Mouse (Mus musculus) lung, postnatal 14 days (tissue): Measurements from ENCODE around the gene Gstt4.
"Not testable (repeated sequence)": the region's sequence is repeated elsewhere in the genome, so short reads cannot be mapped to it uniquely, and the experiment has no call there.

ENCODE experiments used
- DNase-seq: peaks from one replicate; pipeline ENCODE4 v3.0.0; 2021

Gene Gstt4

GRCm38 (mm10) chr10:75789081-75789735 is 33.1 kb downstream of the Gstt4 start:
- no peak for DNase-seq

DNA sequence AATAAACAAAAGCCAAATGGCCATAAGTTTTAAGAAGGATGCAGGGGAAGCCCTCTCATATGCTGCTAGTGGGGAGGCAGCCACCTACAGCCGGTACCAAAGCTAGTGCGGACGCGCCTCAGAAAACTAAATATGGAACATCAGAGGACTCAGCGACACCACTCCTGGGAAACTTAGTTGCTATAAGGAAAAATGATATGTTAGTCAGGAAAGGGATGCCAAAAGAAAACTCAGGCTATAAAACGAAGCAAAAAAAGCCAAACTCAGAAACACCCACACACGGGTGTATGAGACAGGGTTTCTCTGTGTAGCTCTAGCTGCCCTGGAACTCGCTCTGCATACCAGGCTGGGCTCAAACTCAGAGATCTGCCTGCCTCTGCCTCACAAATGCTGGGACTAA is 34.1 kb downstream of the Gstt4 start:
- no peak for DNase-seq

DNA sequence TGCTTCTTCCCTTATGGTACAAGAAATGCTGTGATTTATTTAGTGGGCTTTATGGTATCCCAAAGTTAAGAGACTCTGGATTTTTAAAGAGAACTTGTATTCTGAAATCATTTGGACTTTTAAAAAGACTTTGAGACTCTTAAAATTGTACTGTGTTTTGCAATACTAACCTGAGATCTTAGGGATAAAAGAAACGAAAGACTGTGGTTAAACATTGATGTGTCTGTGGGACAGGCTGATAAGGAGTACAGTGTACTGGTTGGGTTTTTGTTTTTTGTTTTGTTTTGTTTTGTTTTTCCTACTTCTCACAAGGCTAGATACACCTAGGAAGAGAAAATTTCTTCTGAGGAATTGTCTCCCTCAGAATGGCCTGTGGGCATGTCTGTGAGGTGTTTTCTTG is 36.9 kb downstream of the Gstt4 start:
- DNase-seq: no peak

GRCm38 (mm10) chr10:75780769-75781578 is 41.4 kb downstream of the Gstt4 start, which contains the start of the genes Gm20441 and Gstt3:
Gene Gm20441 (minus strand): TSS chr10:75780954.
Gene Gstt3 (minus strand): TSS chr10:75781414.
- DNase-seq: peak; percentile 68

DNA sequence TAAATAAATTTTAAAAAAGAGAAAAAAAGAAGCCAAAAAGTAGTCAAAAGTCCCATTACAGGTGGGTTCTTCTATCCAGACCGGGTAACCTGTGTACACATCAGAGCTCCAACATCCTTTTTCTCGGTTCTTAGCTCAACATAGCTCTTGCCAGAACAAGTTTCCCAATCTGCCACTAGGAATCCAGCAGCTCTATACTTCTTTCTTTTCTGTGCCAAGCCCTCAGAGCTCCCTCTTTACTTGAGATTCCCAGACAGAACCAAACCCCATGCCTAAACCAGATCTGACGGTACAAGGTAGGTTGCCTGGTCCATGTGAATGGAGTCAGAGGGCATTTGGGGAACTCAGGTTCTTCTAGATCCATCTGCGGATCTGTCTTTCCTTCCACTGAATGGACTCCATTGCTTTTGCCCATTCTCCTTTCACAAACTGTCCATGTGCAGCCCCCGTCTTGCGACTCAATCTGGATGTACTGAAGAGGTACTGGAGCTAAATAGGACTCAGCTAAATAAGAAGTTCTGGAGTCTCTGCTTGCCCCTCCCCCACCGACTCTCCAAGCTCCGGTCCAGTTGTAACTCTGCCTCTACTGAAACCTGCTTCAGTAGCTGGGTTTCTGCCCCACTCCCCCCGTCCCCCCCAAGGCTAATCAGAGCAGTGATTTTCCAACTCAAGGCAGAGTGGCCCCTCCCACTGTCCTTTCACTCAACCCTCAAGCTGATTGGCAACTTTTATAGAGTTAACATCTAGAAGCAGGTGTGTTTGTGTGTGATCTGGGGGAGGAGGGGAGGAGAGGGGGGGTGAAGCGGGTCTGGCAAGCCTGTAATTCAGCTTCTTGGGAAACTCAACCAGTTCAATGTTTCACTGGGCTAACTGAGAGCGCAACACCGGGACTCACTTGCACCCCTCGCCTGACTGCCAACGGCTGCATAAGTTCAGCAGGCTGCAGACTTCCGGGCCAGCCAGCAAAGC is 42.9 kb downstream of the Gstt4 start:
- DNase-seq: no peak

DNA sequence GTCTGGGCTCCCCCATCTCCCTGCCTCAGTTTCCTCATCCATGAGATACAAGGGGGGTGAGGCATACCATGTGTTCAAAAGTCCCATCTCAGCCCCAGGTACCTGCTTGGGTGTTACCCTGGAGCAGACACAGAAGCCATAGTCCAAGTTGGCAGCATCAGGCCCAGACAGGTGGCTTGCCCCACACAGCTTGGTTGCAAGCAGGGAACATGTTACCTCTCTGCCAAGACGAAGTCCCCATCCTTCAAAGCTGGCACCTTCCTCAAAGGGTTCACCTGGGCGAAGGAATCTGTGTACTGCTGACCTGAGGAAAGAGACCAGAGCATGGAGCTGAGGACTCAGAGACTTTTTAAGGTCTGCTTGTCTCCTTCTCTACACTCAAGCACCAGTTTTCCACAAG is 44.5 kb downstream of the Gstt4 start:
- no peak for DNase-seq

DNA sequence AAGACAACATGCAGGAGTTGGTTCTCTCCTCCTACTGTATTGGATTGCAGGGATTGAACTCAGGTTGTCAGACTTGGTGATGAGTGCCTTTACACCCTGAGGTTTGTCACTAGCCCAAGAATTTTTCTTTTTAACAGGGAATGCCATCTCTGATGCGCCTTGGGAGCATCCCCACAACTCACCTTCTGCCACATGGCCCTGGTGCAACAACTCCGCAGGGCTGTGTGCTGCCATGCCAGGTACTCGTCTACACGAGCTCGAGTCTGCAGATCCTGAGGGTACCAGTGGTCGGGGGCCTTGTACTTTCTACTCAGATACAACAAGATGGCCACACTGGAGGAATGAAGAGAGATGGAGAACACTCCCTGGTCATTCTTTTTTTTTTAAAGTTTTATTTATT is 45.8 kb downstream of the Gstt4 start:
- DNase-seq: no peak

GRCm38 (mm10) chr10:75774587-75774986 is 47.8 kb downstream of the Gstt4 start:
- DNase-seq: no peak

DNA sequence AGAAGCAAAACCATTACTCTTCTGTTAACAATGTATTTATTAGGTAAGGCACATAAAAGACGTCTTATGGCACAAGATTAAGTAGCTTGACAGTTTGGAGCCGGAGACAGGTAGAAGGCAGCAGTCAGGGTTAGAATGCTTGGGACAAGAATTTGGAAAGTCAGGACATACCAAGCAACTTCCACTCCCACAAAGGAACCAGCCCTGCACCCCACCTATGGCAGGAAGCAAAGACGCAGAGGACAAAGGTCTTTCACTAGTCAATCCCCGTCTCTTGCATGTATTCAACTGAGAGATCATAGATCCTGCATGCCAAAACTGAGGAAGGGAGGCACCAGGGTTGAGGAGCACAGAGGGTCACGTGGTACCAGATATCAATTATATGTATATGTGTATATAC is 48.2 kb downstream of the Gstt4 start:
- DNase-seq: no peak

- peak; percentile 85 for DNase-seq
Observed at GRCm38 (mm10) chr10:75772795-75773664, 49.3 kb downstream of the Gstt4 start, which contains the start of gene Ddt. Gene Ddt (minus strand): TSS chr10:75773414.

DNA sequence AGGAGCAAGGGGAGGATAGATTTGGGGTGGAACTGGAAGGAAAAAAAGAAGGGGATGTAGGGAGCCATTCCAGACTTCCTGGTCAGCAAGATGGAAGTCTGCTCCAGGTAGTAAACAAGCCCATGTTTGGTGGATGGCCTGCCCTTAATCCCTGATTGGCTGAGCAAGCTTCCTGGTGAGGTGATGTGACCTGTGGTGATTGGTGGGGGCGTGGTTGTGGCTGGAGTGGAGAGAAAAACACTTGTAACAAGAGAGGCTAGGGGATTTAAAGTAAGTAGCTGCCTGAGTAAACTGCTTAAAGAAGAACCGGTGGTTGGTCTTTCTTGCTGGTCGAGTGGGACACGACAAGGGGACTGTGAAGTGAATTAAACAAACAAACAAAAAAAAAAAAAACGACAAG is 54.6 kb downstream of the Gstt4 start:
- DNase-seq: not testable (repeated sequence)

DNA sequence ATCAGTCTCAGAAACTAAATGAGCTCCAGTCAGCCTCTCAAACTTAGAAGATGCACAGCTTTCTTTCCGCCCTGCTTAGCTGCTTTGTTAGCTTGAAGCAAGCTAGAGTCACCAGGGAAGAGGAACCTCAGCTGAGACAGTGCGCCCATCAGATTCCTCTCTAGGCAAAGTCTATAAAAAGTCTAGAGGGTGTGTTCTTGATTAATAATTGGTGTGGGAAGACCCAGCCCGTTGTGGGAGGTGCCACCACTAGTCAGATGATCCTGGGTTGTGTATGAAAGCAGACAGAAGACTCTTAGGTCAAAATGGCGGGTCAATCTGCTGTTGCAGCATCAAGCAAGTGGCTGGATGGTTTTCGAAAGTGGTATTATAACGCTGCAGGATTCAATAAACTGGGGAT is 55.5 kb downstream of the Gstt4 start:
- no peak for DNase-seq
